Mouse (Mus musculus): ENCODE measurements at regions not wholly inside any gene's neighbourhood (a gene's known extent, or its start where the extent isn't known, plus 50 kb on each side); places are given as distances from the start of the nearest gene placed in this dataset.

- no peak for TF ChIP-seq EP300 (IDR thresholded peaks at IDR 0.05; ENCODE audit: low read depth)
- no peak for TF ChIP-seq CTCF (IDR thresholded peaks at IDR 0.05; ENCODE audit: low read depth)
These were observed 188.3 kb upstream of the Sesn3 start for GRCm38 (mm10) chr9:14086611-14087010.

All from liver, embryonic 14.5 days (tissue).